Mouse (Mus musculus) testis, postnatal 10 days (tissue): ENCODE measurements around the gene Mcoln2.
"Not testable (repeated sequence)": the region's sequence is repeated elsewhere in the genome, so short reads cannot be mapped to it uniquely, and the experiment has no call there.

Experiments used
- DNase-seq: peaks from one replicate; pipeline ENCODE4 v3.0.0; 2021; ENCODE audit warnings: low spot score

The Mcoln2 gene

DNA sequence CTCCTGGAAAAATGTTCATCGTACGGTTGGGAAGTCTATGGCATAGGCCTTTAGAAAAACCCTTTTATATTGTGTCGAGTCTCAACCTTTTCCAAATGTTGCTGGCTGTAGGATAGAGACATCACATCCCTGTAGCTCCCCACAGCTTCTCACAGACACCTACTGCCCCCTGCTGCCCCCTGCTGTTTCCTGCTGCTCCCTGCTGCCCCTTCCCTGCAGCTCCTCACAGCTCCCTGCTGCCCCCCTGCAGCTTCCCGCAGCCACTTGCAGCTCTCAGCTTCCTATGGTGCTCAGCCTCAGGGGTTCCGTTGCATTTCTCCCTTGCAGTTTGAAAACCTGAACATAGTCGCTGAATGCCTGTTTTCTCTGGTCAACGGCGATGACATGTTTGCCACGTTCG lies 40.3 kb downstream of the Mcoln2 start:
- DNase-seq: no peak

DNA sequence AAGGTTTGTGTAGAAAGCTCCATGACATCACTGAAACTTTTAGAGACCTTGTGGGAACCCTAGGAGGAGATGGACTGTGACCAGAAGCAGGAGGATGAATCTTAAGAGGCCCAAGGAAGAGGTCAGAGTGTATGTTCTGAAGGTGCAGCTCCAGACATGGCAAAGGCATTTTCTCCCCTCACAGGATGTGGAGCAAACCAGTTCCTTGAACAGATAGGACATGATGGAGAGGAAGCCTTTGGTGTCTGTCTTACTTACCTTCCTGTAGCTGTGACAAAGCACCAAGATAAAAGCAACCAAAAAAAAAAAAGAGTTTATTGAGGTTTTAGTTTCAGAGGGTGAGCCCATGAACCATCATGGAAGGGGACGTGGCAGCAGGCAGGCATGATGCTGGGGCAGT lies 42.9 kb downstream of the Mcoln2 start:
- DNase-seq: no peak

DNA sequence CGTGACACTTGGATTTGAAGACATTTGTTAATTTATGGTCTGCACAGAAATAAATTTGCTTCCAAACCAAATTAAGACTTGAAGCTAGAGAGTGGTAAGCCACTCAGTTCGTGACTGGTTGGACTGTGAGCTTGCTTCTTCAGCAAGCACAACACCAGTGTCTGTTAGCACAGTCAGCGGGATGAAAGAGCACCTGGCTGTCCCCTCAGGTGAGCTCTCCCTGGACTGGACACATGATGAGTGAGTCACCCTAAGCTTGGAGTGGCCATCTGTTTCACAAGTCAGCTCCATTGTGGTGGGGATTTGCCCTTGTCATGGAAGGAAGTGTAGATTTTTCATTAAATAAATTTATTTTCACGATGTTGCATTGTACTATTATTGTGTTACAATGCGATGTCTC lies 45.5 kb downstream of the Mcoln2 start:
- DNase-seq: no peak

DNA sequence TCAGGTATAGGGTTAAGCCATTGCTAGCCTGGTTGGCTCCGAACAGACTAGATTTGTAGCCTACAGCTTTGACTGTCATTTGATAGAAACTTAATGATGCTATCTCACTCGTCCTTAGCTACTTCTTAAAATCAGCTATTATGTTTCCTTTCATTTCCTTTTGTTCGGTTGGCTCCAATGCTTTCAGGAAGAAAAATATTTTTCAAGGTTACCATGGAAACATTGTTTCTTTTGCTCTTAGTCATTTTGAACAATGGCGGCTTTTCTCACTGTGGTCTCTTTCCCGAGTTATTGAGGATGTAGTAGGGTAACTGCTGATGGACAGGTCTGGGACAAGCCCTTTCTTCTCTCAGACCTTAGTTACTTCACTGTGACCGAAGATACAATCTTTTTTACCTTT lies 46.7 kb downstream of the Mcoln2 start:
- DNase-seq: no peak

DNA sequence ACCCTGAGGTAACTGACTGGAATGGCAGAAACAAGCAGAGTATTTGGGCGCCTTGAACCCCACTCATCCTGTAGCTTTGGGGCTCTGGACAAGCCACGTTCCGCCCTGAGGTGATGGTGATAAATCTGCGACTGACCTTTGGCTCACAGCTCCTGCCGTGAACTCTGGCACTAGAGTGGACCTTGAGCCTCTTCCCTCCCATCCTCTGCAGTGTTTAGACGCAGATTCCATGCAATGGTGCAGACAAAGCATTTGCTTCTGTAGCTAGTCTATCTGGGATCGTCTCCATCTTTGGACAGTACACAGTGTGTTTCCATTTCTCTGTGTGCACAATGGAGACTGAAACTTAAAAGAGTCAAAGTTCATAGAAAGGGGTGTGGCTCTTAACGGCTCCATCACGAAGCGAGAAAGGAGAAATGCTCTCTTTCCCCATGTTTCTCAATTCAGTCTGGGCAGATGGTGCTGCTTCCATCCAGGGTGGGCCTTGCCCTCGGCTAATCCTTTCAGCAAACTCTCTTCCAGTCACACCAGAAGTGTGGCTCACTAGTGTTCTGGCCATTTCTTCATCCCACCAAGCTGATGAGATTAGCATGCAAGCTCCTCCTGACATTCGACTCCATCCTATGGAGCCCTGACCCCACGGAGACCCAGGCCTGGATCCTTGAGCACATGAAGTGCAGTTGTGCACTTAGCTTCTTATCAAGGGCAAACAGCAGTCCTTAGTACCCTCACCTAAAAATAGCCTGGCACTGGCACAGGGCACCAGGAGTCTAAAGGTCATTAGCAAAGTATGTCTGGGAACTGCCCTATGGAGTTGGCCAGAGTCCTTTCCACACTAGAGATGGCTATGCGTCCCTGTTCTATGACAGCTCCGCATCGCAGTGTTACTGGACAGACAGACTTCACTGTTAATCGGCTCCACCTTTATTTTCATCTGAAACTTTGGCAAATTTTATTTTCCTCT lies 47.4 kb downstream of the Mcoln2 start:
- DNase-seq: no peak

DNA sequence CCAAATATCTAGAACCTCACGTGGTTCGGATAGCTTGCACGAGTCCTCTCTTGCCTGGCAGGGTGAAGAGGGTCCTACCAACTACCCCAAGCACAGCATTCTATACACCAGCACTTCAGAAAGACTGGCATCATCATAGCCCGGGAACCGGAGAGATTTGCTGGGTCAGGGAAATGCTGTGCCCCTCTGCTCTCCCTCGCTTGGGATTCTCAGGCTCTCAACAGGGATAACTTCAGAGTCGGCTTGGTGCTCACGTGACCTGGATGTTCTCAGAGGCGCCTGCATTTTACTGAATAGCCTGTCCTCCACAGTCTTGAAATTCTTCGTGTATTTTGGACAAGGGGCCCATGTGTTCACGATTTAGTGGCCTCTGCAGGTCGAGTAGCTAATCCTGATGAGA lies 48.2 kb downstream of the Mcoln2 start:
- no peak for DNase-seq

DNA sequence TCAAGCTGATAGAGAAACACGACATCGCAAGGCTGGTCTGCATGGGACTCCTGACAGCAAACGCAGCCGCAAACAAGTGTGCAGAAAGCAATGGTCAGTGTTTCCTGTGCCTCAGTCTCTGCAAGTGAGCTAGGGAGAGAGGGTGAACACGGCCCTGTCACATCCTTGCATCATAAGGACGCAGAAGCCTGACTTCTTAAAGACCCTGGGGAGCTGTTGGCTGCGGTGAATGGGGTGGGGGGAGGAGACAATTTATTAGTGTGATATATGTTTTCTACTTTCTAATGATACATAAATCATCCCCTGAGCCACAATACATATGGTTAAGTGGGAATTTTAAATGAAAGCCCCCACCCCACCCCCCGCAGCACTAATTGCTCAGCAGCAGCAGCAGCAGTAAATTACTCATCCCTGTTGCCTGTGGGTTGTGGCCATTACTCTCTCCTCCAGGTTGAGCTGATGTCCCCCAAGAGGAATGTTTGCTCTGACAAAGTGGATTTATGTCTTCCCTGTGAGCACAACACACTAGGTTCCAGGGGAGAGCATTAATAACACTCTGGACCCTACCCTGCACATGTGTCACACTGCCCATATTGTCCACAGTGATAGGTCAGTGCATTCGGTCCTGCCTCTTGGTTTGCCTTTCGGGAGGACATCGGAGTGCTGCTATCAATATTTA lies 49.3 kb downstream of the Mcoln2 start:
- DNase-seq: no peak

DNA sequence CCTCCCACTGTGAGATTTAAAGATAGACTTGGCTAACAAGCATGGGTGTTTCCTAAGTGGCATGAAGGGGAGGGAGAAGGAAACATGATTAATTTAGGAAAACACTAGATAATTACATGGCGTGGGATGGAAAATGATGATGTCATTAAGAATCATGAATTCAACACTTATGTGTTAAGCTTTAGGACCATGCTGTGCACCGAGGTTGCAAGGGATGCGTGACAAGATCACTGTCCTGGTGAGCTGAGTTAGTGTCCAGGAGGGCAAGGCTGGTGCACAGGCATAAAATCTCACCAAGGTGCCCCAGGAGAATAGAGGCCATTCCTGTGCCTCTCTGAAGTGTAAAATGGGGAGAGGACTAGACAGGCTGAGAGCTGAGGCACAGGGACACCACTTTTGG lies 49.9 kb downstream of the Mcoln2 start:
- no peak for DNase-seq

DNA sequence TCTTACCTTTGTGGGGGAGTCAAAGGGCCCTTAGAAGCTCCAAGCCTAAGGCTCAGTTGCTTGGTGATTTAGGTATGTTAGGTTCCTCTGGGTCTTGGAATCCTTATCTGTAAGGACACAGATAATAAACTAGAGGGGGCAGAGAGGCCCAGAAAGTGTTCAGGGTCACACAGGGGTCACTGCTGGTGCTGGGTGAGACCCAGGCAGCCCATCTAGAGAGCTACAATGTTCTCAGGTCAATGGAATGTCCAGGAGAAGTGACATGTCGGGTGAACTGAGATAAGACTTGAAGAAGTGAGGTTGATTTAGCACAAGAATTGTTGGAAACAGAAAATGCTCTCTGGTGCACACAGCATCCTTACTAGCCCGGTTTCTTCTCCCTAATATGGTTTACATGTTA lies 54.7 kb downstream of the Mcoln2 start:
- no peak for DNase-seq

DNA sequence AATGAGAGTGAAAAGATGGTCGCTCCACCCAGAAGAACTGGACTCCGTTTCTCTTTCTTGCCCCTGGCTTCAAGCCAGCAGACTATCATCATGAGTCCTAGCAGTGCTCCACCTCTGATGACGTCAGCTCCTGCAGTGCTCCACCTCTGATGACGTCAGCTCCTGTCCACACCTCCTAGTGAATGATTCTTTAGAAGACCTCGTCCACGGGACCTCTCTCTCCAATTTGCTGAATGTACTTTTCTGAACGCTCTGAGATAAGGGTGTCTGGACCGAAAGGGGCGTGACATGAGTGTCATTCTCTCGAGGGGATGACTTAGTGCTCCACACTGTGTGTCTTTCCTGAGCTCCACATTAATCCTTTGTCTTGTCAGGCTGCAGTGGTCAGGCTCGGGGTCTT lies 55.7 kb downstream of the Mcoln2 start:
- no peak for DNase-seq

DNA sequence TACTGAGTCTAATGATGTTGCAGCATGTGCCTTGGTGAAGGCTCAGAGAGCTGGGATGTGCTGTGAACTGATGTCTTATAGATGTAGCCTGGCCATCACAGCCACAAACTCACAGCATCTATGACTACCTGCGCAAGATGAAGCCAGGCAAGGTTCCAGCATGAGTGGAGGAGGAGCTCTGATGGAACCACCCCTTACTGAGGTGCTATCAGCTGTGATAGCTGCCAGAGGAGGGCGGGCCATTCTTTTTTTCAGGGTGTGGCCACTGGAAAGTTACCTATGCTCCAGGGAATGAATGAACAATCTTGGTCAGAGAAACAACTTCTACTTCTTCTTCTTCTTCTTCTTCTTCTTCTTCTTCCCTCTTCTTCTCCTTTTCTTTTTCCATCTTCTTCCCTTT lies 57.0 kb downstream of the Mcoln2 start:
- DNase-seq: no peak

DNA sequence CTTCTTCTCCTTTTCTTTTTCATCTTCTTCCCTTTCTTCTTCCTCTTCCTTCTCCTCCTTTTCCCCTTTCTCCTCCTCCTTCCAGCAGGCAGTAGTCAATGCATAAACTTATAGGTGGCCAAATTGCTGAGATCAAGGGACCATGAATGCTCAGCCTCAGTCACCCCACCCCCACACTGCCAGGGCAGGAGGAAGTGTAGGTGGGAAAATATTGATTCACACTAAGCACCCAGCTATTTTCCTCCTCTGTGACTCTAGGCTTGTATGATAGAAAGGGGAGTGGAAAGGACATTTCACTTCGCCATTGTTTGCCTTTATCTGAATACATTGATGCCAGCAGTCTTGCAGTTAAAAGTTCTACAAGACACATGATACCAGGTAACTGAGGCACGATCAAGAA lies 57.8 kb downstream of the Mcoln2 start:
- no peak for DNase-seq

DNA sequence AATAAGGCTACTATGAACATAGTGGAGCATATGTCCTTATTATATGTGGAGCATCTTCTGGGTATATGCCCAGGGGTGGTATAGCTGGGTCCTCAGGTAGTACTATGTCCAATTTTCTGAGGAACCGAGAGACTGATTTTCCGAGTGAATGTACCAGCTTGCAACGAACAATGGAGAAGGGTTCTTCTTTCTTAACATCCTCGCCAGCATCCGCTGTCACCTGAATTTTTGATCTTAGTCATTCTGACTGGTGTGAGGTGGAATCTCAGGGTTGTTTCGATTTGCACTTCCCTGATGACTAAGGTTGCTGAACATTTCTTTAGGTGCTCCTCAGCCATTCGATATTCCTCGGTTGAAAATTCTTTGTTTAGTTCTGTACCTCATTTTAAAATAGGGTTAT lies 60.1 kb downstream of the Mcoln2 start:
- not testable (repeated sequence) for DNase-seq

DNA sequence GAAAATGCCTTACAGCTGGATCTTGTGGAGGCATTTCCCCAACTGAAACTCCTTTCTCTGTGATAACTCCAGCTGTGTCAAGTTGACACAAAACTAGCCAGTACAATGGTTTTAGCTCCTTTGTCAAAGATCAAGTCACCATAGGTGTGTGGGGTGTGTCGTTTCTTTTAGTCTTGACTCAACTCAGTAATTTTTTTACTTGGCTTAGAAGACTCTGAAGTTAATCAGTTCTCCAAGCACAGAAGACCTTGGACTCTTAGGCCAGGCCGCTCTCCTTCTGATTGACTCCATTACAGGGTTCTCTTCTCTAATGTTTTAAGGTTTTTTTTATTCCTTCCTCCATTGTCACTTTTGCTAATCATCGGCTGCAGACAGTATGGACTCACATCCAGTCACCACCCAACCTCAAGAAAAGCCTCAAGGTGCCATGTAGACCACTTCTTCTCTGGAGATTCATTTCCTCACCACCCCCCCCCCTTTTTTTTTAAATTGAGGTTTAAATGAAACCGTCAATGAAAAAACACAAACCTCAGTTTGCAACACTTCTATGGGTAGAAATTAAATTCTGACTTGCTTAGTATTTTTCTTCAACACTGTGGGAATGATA lies 61.6 kb downstream of the Mcoln2 start:
- DNase-seq: no peak

DNA sequence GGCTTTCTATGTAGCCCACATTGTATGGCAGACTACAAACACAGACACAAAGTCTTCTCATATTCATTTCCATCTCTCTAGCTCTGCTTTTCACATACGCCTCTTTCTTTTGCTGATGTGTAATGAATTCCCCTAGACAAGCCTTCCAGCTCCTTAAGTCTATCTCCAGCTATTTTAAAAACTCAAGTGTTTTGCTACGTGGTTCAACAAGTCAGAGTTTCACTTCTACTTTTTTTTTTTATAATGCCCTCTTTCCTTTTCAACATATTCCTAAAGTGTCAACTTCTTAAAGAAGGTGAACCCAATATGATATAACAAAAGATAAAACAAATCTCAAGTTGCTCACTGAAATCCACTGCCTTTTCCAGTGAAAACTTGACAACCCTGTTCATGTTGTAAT lies 62.3 kb downstream of the Mcoln2 start:
- DNase-seq: no peak

DNA sequence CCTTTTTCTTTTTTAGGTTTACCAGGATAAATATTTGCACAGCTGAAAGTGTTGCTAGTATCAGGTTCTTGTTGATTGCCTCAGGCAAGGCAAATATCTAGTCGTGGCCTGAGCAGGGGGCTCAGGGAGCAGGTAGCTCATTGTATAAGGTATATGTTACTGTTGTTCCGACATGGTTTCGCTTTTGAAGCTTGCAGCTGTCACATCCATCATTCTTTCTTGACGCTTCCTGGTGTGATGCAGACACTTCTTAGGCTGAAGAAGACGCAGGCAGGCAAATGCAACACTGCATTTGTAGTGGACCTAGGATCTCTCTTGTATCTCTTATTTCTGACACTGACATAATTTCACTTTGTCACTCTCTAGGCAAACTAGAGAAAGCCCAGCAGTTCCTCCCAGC lies 63.7 kb downstream of the Mcoln2 start:
- DNase-seq: no peak

DNA sequence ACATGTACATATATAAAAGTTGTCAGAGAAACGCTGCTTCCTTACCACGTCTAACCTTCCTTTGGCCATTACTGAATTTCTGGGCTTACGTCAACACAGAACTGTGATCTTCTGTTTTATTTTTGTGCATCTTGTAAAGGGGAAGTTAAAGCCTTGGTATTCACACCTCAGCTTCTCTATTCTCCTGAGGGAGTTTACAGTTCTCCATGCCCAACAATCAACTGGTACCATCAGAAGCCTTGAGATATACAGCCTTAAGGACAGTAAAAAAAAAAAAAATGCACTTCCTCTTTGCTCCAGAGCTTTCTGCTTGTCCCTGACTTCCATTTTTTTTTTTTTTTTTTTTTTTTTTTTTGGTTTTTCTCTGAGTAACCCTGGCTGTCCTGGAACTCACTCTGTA lies 66.9 kb downstream of the Mcoln2 start:
- no peak for DNase-seq

DNA sequence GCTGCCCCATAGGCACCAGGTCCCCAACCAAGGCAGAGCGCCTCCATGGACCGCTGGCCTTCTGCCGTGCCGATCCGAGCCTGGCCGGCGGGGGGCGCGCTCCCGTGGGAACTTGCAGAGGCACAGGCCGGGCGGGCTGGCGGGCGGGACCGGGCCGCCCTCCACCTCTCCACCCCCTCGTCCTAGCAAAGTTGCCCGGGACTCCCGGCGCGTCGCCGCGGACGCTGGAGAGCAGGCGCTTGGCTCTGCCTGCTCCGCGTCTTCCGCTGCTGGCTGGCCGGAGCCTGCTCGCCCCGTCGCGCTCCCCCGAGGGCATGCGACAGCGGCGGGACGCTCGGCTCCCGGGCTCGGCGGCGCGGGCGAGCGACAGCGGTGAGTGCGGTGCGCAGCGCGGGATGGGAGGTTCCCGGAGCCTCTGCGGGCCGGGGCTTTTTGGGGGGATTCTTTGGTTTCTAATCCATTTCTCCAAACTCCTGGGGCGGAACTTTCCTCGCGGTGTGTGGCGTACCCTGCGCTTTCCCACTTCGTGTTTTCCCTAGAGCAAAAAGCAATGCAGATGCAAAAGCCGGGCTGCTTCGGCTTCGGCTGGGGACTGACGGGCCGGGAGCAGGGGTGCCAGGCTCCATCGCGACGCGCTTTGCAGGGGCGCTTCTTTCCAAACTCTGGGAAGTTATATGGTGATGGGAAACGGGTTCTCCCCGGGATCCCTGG lies 71.3 kb downstream of the Mcoln2 start, which contains the start of gene Lpar3:
Gene Lpar3, plus strand, starts transcription at position 188 of the 711 bp plus-strand sequence.
- peak; percentile 92 for DNase-seq

DNA sequence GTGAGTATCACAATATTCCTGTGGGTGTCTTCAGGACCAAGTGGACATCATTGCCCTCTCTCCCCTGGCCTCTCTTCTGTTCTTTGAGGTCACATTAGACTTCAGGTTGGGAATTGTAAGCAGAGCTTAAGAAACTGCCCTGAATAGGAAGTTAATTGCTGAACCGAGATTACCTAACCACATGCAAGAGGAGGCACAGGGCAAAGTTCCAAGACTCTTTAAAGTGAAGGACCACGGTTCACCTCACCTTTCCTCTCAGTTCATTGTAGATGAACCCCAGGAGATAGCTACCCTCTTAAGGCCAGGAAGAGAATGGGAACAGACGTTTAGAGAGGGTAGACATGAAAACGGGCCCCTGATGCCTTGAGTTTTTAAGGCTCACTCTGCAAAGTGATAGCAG lies 74.6 kb downstream of the Mcoln2 start:
- DNase-seq: no peak

DNA sequence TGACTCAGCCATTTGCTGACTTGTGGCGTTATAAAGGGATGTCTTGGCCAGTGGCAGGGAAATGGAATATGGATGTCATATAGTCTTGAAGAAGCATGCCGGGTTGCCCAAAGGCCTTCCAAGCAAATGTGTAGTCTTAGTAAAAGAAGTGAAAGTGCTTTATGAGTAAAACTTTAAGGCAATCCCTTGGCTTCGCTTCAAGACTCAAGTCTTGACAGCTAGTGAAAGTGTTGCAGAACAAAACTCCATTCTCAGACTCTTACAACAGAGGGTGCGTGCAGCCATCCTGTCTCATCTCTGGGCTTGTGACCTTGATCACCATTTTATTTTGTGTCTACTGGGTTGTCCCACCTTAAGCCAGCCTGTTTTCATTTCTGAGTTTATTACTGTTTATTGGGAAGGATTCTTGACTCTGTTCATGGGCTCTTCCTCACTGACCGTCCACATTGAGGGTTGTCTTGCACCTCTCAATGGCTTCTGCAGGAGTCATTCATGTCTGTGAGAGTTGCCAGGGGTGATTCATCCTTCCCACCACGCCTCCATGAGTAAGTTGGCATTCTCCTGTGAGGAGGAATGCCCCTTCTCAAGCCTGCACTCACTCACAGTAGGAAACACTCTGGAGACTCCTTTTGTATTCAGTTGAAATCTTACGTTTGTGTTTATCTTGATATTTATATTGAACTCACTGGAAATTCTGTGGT lies 75.6 kb downstream of the Mcoln2 start:
- no peak for DNase-seq

DNA sequence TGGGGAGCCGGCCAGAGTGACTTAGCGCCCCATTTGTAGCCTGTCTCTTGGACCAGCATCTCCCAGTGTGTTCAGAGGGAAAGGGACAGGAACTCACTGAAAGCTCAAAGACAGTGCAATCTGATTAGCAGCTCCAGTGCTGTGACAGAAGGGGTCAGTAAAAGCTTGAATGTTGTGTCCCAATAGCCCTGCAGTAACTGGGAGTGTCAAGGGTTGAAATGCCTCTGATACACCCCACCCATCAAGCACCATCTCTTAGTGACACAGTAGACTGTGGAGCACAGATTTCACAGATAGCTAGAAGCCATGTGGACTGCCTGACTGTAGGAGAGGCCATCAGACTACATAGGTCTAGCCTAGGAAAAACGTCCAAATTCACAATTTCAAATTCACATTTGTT lies 77.8 kb downstream of the Mcoln2 start:
- no peak for DNase-seq
